Mouse (Mus musculus) cerebellum, adult 9-10 months (tissue): ENCODE data around the gene Gps2.
"Not testable (repeated sequence)": the region's sequence is repeated elsewhere in the genome, so short reads cannot be mapped to it uniquely, and the experiment has no call there.

Source experiments
- DNase-seq: peaks from one replicate; pipeline ENCODE4 v3.0.0; 2022

Gps2 gene

DNA sequence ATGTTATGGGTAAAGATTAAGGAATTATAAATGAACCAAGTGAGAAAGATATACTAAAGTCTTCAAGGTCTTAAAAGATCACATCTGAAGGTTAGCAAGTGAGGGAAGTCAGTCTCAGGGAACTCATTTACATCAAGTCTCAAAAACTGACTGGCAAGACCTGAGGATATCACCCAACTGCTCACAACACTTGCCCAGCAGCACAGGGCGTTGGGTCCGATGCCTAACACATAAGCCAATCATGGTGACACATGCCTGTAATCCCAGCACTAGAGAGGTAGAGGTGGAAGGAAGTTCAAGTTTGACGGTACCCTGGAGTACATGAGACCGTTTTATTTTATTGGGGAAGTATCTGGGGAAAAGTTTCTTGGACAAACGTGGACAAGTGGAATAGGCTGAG, 4.4 kb downstream of the Gps2 start:
- DNase-seq = peak; percentile 30

DNA sequence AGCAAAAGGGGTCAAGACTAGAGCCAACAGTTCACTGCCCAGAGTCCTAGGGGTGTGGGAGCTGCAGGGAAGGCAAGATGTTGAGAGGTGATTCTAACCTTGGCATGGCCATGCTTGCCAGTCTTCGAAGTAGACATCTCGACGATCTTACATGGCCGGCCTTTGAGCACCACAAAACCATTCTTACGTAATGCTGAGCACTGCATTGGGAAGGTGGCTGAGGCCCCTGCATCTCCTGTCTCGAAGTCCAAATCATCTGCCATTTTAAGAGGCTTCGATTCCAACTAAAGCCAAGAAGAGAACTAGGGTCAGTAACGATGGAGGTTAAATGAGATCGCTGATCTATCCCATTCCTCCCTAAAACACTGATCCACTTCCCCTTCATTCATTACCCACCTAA, 5.4 kb downstream of the Gps2 start:
- DNase-seq = peak; percentile 32

DNA sequence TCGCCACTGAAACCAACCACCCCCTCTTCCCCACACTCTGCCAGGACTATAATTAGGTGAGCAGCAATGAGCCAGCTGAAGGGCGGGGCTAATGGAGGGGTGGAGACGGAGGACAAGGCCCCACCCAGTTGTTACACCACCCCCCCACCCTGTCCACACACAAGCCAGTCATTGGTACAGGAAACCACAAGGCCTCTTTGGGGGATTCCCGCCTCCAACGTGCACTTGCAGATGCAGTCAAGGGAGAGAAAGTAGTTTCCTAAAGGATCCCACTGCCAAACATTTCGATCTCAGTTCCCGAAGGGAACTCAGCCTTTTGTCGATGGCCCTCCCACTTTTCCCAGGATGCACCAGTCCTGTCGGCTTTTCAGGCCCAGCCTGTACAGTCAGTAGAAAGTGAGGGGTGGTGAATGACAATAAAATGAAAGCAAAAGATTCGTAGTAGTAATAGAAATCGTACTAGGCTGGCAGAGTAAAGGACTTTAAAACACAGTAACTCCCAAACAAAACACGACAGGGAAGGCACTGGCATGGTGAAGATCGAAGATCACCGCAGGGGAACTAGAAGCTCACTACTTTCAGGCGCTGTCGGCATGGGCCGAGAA, 6.1 kb downstream of the Gps2 start:
- DNase-seq = peak; percentile 70

DNA sequence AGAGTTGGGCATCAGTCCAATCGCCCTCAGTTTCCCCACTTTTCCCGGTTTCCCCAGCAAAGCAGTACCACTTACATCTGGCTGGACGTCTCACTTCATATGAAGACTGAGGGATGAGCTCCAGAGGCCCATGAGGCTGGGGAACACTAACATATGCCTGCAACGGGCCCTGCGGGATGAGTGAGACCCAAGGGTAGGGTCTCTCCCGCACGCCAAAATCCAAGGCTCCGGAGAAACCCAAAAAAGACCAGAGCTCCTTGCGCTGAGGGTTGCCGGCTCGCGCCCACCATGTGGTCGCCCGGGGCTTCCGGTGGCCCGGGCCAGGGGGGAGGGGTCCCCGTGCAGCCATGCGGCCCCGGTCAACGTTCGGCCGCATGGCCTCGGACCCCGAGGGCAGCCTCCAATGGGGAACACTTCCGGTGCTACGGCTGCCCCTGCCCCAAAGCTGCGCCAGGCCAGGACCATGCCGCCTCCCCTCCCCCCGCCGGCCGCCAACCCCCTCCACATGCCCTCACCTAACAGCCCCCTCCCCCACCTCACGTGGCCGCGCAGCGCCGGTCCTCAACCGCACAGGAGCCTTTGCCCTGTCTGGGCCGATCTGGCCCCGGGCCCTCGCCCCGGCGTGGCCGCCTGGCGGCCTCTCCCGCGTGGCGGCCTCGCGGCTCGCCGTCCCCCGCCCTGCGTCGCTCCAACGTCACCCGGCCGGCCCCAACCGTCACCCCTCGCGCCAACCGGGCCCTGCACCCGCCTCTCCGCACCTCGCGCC, 6.8 kb downstream of the Gps2 start:
- peak; percentile 74 for DNase-seq

DNA sequence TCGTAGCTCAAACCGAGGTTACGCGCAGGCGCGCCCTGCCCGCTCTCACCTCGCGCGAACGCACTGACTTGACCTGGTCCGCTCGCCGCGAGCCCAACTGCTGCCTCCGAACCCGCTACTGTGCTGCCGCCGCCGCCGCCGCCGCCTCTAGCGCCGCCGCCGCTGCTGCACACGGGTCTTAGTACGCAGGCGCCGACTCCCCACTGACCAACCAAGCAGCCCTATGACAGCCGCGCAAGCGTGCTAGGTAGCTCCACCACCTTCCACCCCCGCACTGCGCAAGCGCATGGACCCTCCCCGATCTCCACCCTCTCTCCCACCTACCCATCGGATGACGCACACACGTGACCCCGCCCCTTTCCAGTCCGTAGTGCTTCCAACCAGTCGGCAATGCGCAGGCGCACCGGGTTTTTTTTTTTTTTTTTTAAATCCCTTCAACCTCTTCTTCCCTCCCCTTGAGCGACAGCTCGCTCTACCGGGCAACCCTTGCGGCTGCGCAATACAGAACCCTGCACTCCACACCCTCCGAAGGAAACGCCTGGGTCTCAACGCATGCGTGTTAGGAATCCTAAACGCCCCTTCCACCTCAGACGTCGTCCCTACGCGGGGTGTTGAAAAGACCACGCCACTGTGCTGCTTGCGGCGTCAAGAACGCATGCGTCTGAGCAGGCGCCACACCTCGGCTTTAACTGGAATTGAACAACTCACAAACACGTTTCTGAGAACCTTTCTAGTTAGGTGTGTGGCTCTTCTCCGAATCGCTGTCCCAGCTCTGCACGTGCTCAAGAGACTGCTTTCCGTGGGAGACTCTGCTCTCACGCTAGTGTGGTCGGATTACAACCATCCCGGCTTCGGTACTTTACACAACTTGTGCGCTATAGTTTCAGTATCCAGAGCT, 7.7 kb downstream of the Gps2 start, which contains the start of gene Eif5a:
Eif5a (minus strand) TSS at position 845 of the 898 bp plus-strand sequence.
- peak; percentile 100 for DNase-seq

DNA sequence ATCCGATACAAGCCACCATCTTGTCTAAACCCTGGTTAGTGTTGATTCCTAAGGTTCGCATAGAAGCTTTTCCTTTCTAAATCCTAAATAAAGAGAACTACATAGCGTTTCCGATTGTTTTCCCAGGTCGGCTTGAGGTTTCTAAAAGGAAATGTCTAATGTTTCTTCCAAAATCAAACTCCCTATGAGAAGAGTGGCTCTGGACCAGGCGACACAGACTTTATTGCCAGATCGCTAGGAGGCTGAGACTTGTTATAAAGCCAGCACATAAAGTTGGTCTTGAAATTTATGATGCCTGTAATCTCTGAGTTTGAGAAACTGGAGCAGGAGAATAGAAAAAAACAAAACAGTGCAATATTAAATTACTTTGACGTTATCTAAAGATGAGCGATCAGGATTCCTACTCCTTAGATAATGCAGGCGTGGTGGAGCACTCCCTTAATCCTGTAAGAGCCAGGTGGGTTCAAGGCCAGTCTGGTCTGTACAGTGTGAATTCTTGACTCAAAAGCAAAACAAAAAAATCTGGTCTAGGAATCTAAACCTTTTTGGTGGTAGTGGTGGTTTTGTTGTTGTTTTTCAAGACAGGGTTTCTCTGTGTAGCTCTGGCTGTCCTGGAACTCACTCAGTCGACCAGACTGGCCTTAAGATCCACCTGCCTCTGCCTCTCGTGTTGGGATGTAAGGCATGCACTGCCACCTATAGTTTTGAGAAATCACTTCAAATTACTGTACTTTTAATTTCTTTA, 8.5 kb downstream of the Gps2 start:
- DNase-seq = no peak

DNA sequence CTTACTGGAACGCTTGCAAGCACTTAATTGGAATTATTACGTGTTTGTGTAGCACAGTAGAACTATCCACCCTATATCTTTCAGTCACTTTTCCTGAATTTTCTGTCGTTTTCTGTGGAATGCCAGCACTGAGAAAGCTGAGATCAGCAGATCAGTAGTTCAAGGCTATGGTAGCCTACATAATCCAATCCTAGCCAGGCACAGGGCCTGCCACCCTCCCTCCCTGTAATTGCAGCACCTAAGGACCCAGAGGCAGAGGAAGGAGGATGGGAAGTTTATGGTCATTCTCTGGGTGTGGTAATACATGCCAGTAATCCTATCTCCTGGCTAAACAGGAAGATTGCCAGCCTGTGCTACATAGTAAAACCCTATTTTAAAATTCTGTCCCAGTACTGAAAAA, 9.1 kb downstream of the Gps2 start:
- peak; percentile 58 for DNase-seq

DNA sequence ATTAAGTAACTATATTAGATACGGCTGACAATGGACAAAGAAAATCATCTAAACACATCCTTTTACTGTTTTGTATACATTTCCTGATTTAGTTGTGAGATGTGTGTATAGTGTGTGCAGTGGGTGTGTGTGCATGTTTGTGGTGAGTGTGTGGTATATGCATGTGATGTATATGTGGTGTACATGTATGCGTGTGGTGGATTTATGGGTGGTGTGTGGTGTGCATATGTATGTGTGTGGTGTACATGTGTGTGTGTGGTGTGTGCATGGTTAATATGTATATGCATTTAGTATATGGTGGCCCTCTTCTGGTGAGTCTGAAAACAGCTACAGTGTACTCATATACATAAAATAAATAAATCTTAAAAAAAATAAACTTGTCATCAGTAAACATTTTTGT, 13.8 kb downstream of the Gps2 start:
- no peak for DNase-seq

DNA sequence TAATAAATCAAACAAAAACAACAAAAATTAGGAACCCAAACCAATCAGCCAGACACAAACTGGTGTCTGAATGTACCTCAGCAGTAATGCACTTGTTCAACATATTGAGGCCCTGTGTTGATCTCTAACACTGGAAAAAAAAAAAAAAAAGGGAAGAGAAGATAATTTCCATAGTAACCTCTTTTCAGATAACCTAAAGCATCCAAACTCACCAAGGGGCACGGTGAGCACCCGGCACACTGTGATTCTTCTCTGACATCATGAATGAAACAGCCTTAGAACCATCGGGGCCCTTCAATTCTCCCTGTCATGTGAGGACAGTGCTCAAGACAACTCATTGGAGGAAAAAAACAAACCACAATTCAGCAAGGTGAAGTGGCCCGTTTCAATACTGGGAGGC, 16.0 kb downstream of the Gps2 start:
- no peak for DNase-seq

DNA sequence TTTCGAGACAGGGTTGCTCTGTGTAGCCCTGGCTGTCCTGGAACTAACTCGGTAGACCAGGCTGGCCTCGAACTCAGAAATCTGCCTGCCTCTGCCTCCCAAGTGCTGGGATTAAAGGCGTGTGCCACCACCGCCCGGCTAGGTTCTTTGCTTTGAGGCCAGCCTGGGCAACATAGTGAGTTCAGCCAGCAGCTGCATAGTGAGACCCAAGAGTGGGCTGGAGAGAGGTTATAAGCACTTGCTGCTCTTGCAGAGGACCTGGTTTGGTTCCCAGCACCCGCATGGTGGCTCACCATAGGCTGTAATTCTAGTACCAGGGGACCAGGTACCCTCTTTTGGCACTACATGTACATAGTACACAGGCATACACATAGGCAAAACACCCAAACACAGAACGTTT, 16.5 kb downstream of the Gps2 start:
- not testable (repeated sequence) for DNase-seq

DNA sequence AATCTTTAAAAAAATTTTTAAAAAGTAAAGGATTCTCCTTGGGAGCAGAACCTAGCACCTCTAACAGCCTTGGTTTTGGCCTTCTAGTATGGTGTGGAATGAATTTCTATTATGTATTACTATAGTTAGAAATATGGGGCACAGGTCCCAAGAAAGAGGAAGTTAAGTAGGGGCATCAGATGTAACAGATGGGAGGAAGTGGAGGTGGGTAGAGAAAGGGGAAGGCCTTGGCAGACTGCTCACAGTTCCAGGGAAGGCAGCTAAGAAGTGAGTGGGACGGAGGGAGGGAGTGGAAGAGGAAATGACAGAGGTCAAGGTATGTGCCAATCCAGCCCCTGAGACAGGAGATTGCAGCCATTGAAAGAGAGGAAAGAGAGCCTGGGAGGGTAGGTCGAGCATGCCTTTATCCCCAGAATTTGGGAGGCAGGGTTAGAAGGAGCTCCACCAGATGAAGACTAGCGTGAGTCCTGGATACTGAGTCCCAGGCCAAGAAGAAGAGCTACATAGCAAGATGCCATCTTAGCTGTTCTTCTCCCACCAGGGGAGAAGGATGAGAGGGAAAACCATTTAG, 17.4 kb downstream of the Gps2 start:
- no peak for DNase-seq

DNA sequence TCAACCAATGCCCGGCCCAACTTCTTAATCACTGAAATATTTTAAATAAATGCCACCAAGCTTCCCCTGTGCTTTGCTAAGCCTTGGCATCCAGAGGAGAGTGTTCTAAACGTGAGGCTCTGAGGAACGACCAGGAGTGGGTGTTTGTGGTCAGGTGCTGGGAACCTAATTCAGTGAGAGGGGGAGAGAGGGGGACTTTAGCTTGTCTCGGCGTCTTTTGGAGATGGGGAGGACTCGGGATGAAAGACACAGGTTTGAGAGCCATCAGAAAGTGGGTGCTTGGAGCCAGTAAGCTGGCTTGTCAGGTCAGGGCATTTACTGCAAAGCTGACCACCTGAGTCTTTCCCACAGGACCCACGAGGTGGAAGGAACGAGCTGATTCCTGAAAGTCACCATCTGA, 18.1 kb downstream of the Gps2 start:
- no peak for DNase-seq

DNA sequence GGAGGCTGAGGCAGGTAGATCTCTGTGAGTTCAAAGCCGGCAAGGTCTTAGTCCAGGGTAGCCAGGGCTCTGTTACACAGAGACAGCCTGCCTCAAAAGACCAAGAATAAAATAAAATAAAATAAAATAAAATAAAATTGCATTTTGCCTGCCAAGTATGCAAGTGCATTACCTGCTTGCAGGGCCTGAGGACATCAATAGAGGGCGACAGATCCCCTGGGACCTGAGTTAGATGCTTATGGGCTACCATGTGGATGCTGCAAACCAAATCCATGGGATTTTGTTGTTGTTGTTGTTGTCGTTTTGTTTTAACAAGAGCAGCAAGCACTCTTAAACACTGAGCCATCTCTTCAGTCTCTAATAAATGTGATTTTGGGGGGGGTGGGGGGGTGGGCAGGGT, 18.6 kb downstream of the Gps2 start:
- DNase-seq = peak; percentile 16

DNA sequence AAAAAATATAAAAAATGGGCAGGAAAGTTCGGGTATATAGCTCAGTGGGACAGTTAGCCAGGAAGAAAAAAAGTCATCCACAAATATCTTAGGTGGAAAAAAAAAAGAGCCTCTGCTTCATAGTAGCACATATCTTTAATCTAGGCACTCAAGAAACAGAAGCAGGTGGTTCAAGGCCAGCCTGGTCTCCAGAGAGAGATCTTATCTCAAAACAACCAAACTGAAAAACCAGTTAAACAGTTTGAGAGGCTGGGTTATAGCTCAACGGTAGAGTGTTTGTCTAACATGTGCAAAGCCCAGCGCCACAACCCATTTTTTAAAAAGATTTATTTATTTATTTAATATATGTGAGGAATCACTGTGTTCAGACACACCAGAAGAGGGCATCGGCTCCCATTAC, 19.4 kb downstream of the Gps2 start:
- peak; percentile 15 for DNase-seq

DNA sequence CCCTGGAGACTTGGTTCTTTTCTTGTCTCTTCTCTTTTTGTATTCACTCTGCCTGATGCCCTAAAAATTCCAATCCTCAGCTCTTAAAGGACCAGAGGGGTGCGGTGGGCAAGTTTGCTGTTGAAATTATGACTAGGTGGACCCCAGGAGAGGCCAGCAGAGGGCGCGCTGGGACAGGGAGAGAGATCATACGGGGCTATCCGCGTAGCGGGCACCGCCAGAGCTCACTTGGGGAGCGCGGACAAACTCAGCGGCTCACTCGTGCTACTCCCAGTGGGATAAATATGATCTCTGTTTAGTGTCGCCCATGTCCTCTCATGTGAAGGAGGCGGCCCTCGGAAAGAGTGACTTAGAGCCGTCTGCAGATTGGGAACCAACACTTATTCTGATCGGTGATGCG, 20.5 kb downstream of the Gps2 start:
- peak; percentile 87 for DNase-seq

DNA sequence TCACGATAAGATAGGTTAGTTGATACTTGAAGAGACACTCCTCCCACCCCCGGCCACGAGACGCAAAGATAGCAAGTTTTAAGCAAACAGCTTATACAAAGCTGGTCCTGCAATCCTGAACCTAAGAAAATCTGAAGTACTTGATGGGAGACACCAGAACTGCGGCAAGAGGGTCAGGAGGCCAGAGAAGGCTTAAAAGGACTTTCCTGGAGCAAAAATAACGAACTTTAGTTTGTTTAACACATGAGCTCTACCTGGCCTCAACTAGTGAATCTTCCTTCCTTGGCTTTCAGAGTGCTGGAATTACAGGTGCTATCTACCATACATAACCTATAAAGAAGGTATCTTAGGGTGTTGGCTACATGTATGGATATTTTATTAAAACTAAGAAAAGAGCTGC, 21.0 kb downstream of the Gps2 start:
- peak; percentile 13 for DNase-seq

DNA sequence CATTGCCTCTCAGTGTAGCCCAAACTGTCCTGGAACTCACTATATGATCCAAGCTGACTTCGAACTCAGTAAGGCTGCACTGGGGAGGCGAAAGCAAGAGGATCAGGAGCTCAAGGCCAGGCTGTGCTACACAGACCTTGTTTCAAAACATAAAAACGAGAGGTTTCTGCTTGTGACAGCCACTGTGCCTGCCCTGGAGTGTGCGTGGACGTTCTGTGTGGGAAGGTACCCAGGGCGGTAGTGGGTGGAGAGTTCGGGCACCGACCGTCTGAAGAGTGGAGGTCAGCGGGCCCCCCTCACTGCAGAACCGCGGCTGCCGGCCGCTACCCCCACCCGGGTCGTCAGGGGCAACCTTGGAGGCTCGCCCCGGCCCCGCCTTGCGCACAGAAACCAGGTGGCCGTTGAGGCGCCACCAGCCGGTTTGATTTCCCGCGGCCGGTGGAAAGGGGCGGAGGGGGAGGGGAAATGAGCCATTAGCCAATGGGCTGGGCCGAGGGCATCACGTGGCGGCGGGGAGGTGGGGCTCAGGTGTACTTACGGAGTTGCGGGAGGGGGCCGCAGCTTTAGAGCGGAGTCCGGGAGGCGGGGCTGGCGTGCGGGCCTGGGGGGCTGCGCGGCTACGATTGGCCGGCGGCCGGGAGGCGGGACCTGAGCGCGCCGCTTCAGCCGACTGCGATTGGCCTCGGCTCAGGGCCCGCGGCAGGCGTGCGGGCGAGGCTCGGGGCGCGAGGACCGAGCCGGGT, 21.6 kb downstream of the Gps2 start, which contains the start of gene Ybx2:
Ybx2 (plus strand) TSS at position 660 of the 743 bp plus-strand sequence.
- DNase-seq = peak; percentile 92

DNA sequence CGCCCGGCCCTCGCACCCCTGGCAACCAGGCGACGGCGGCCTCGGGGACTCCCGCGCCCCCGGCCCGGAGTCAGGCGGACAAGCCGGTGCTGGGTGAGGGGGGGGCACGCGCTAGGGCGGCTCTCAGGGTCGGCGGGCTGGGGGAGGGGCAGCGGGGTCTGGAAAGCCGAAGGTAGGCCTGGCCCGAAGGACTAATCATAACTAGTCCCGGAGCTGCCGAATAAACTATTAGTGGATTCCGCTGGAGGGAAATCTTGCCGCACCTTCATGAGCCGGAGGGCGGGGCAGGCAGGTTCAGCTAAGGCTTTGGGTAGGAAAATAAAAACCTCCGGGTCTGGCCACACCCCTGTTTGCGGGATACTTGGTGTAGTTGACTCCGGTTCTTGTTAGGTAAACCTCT, 22.5 kb downstream of the Gps2 start:
- peak; percentile 35 for DNase-seq

DNA sequence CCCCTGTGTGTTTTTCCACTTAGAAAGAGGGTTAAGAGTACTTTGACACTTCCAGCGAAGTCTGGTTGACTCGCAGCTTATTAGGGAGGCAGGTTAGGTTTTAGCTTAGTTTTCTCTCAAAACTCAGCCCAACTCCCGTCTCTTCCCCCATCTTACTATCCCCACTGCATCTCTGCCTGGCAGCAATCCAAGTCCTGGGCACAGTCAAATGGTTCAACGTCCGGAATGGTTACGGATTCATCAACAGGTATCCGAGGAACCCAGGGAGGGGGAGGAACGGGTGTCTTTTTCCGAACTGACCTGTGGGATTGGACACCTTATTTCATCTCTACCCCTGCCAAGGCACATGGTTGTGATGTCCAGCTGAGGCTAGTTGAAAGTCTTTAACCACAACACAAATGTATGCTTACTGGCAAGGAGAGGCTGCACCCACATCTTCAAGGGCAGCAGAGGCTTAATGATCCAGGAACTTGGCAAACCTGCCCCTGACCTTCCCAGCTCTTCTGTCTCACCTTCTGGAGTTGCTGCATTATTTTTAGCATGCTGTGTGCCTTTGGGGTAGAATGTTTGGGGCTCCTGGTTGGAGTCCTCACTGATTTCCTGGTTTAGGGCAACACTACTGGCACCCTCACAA, 23.1 kb downstream of the Gps2 start:
- DNase-seq = peak; percentile 41

DNA sequence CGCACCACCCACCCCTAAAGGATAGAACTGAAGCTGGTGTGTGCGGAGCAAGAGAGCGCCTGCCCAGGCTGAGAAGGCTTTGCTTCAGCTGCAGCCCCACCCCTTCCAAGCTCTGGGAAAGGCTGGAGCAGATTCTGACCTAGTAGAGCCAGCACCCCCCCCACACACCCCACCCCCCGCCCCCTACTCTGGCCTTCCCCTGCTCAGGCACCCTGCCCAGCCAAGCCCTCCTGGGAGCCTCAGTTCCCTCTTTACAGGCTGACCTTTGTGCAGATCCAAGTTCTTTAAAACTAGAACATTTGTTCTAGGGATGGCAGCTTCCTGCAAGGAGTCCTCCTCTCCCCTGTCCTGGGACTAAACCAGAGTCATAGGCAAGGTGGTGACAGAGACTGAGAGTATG, 23.7 kb downstream of the Gps2 start:
- no peak for DNase-seq

DNA sequence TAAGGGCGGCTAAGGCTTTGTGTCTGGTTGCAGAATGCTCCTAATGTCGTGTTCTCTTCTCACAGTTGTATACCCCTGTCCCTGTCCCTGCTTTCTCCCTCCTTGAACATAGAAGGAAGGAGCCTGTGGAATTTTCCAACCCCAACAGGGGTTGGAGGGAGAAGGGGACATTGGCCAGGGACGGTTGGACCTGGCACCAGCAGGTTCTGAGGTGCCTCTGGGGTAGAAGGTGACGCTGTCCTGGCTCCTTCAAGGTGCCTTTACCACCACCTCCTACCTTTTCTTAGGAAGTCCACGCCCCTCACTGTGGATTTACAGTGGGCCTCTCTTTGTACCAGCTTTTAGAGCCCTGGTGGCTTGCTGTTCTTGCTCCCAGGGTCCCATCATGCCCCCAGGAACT, 24.1 kb downstream of the Gps2 start:
- DNase-seq = no peak
